Mouse (Mus musculus) liver, adult 2 months (tissue): ENCODE data around the gene Gdpgp1. TPM values are rescaled to one million over a fixed set of nuclear protein-coding genes. Genes with fewer than 3 reads are reported as not detected.

Experiments used
- DNase-seq: peaks from one replicate; pipeline ENCODE4 v3.0.0-alpha.2; 2011; ENCODE audit warnings: low read depth, low spot score; ENCODE audit errors: extremely low read depth
- H3K27ac ChIP-seq: fragments of 200-500 bp; replicated peaks from 2 replicates; pipeline ENCODE4 v1.5.1; 2012; ENCODE audit warnings: low read depth, mild to moderate bottlenecking, control low read depth, inconsistent platforms, low read length; ENCODE audit not compliant: insufficient read depth
- H3K27me3 ChIP-seq: fragments of 200-500 bp; 2 replicates; pipeline ENCODE4 v1.6.1; 2012; ENCODE audit warnings: mild to moderate bottlenecking, moderate library complexity, low read length, inconsistent platforms; ENCODE audit not compliant: control insufficient read depth, insufficient read depth
- H3K36me3 ChIP-seq: fragments of 200-500 bp; 2 replicates; pipeline ENCODE4 v1.6.1; 2012; ENCODE audit warnings: low read length, inconsistent platforms; ENCODE audit not compliant: control insufficient read depth, insufficient read depth
- H3K4me1 ChIP-seq: fragments of 200-500 bp; 2 replicates; pipeline ENCODE4 v1.6.1; 2011; ENCODE audit warnings: low read length; ENCODE audit not compliant: control insufficient read depth, insufficient read depth
- H3K4me3 ChIP-seq: fragments of 200-500 bp; 2 replicates; pipeline ENCODE4 v1.5.1; 2011; ENCODE audit warnings: low read depth, mild to moderate bottlenecking, control low read depth, low read length, moderate library complexity; ENCODE audit not compliant: insufficient read depth
- H3K79me2 ChIP-seq: fragments of 200-500 bp; 2 replicates; pipeline ENCODE4 v1.6.1; 2012; ENCODE audit warnings: inconsistent platforms, mild to moderate bottlenecking, low read length, moderate library complexity; ENCODE audit not compliant: control insufficient read depth, insufficient read depth
- H3K9ac ChIP-seq: fragments of 200-500 bp; 2 replicates; pipeline ENCODE4 v1.6.1; 2012; ENCODE audit warnings: low read depth, mild to moderate bottlenecking, control low read depth, inconsistent platforms, low read length
- CTCF ChIP-seq: fragments of 200-500 bp; IDR thresholded peaks from 2 replicates; pipeline ENCODE4 v1.5.1; 2011; ENCODE audit warnings: low read depth, low read length, control low read depth
- POLR2A ChIP-seq: fragments of 200-500 bp; IDR thresholded peaks from 2 replicates; pipeline ENCODE4 v1.6.1; 2011; ENCODE audit warnings: low read length, control low read depth; ENCODE audit not compliant: insufficient read depth; ENCODE audit errors: extremely low read depth
- WGBS: fragments of 180-500 bp; shearing (Covaris S2); methylation state at CpG from one replicate; pipeline ENCODE4 v1.1.7; 2018; 5-methylcytosine and 5-hydroxymethylcytosine counted together
- polyA plus RNA-seq: library from polyadenylated mRNA; depleted of rRNA; stranded (reverse); fragments of >200 nt; gene quantifications from 2 replicates; pipeline ENCODE4 v1.2.3, GENCODE M21; 2012; rRNA removed
- total RNA-seq: library from RNA; depleted of rRNA; stranded (reverse); fragments of >200 nt; gene quantifications from 2 replicates; pipeline ENCODE4 v1.2.3, GENCODE M21; 2014; rRNA removed

Gdpgp1 gene
- total and polyA plus RNA-seq, 2 experiments = 1.2 to 2.1 TPM

DNA sequence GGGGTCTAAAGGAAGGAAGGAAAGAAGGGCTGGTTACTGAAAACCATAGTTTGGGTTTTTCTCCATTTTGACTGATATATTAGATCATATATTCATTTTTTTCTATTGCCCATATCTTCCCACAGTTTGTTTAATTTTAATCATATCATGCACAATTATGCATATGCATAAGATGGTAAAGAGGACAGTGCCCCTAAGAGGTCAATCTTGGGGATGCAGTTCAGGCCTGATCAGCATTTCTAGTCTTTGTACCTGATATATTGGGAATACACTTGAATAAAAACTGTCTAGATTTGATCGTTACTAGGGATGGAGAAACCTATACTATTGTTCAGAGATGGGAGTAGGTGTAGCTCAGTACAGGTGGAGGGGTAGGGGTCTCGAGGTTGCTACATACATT, 48.3 kb downstream of the Gdpgp1 start:
- no peak for DNase-seq
- no peaks in the 10 kb centered on the region for H3K27me3 ChIP-seq
- no peak overlapping the region for H3K4me3 ChIP-seq
- 81% methylated on average over 2 of the region's 2 CpGs for WGBS
- no peak overlapping the region for H3K27ac ChIP-seq
- H3K36me3 ChIP-seq = peaks cover 57% of the 10 kb centered on the region
- H3K4me1 ChIP-seq = no peaks in the 10 kb centered on the region
- H3K79me2 ChIP-seq = no peaks in the 10 kb centered on the region
- no peak overlapping the region for H3K9ac ChIP-seq
- TF ChIP-seq POLR2A (no peak), CTCF (no peak)

GRCm38 (mm10) chr7:80281646-80282045, 49.0 kb downstream of the Gdpgp1 start:
- Histone ChIP-seq H3K27ac (no peak overlapping the region), H3K4me3 (no peak overlapping the region), H3K36me3 (peaks cover 54% of the 10 kb centered on the region), H3K4me1 (no peaks in the 10 kb centered on the region), H3K9ac (no peak overlapping the region), H3K27me3 (no peaks in the 10 kb centered on the region), H3K79me2 (no peaks in the 10 kb centered on the region)
- no peak for DNase-seq
- WGBS = 90% methylated on average over 3 of the region's 3 CpGs
- TF ChIP-seq CTCF = no peak
- TF ChIP-seq POLR2A = no peak

GRCm38 (mm10) chr7:80283226-80283918, 50.7 kb downstream of the Gdpgp1 start:
- no peak overlapping the region for H3K27ac ChIP-seq
- H3K9ac ChIP-seq = no peak overlapping the region
- no peaks in the 10 kb centered on the region for H3K27me3 ChIP-seq
- no peak for DNase-seq
- H3K4me3 ChIP-seq = no peak overlapping the region
- peaks cover 51% of the 10 kb centered on the region for H3K36me3 ChIP-seq
- 21% methylated on average over 3 of the region's 3 CpGs for WGBS
- no peaks in the 10 kb centered on the region for H3K79me2 ChIP-seq
- TF ChIP-seq POLR2A (no peak), CTCF (no peak)
- no peaks in the 10 kb centered on the region for H3K4me1 ChIP-seq

DNA sequence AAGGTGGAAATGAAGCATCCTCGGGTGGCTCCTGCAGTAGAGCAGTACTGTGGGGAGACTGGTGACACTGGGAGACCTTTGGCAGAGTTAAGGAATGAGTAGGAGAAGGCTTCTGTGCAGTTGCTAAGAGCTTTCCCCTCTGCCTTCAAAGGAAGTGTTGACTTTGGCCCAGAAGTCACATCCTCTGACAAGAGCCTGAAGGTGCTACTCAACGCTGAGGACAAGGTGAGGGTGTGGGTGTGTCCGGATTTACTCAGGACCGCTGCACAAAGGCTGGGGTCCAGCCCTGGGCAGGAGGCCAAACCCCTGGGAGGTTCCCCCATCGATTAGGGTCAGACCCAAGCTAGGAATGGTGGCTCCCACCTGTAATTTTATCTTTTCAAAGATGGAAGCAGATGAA, 51.7 kb downstream of the Gdpgp1 start:
- H3K9ac ChIP-seq = no peak overlapping the region
- no peak overlapping the region for H3K4me3 ChIP-seq
- TF ChIP-seq CTCF = no peak
- TF ChIP-seq POLR2A = no peak
- no peaks in the 10 kb centered on the region for H3K4me1 ChIP-seq
- WGBS = 92% methylated on average over 5 of the region's 5 CpGs
- H3K27ac ChIP-seq = no peak overlapping the region
- H3K36me3 ChIP-seq = peaks cover 42% of the 10 kb centered on the region
- no peaks in the 10 kb centered on the region for H3K27me3 ChIP-seq
- DNase-seq = no peak
- H3K79me2 ChIP-seq = no peaks in the 10 kb centered on the region

GRCm38 (mm10) chr7:80285725-80286124, 53.1 kb downstream of the Gdpgp1 start:
- no peak overlapping the region for H3K27ac ChIP-seq
- 95% methylated on average over 6 of the region's 6 CpGs for WGBS
- no peaks in the 10 kb centered on the region for H3K79me2 ChIP-seq
- peaks cover 36% of the 10 kb centered on the region for H3K36me3 ChIP-seq
- no peak for TF ChIP-seq POLR2A
- no peak for TF ChIP-seq CTCF
- H3K9ac ChIP-seq = no peak overlapping the region
- H3K4me3 ChIP-seq = no peak overlapping the region
- H3K4me1 ChIP-seq = no peaks in the 10 kb centered on the region
- no peak for DNase-seq
- no peaks in the 10 kb centered on the region for H3K27me3 ChIP-seq

- 92% methylated on average over 10 of the region's 10 CpGs for WGBS
- peaks cover 33% of the 10 kb centered on the region for H3K36me3 ChIP-seq
- no peak overlapping the region for H3K27ac ChIP-seq
- TF ChIP-seq CTCF (no peak), POLR2A (no peak)
- no peak overlapping the region for H3K9ac ChIP-seq
- no peak overlapping the region for H3K4me3 ChIP-seq
- no peaks in the 10 kb centered on the region for H3K4me1 ChIP-seq
- H3K79me2 ChIP-seq = no peaks in the 10 kb centered on the region
- no peaks in the 10 kb centered on the region for H3K27me3 ChIP-seq
- no peak for DNase-seq
Measured at GRCm38 (mm10) chr7:80287736-80288135, 55.1 kb downstream of the Gdpgp1 start.

Other genes starting within 250 kb of the Gdpgp1 start
- gene Zfp710, start 208.1 kb upstream of the Gdpgp1 start, total RNA-seq = 5.4 and 5.6 TPM in 2 replicates
- 9.7 and 12.7 TPM in 2 replicates for gene Zfp710, start 208.1 kb upstream of the Gdpgp1 start, polyA plus RNA-seq
- 177 and 195 TPM in 2 replicates for gene Idh2, start 117.5 kb upstream of the Gdpgp1 start, total RNA-seq
- 163 and 164 TPM in 2 replicates for gene Idh2, start 117.5 kb upstream of the Gdpgp1 start, polyA plus RNA-seq
- 3.7 and 5.4 TPM in 2 replicates for gene Sema4b, start 46.0 kb upstream of the Gdpgp1 start, total RNA-seq
- gene Sema4b, start 46.0 kb upstream of the Gdpgp1 start, polyA plus RNA-seq = 4.0 and 4.4 TPM in 2 replicates
- gene Cib1, start 52 bp upstream of the Gdpgp1 start, total RNA-seq = 51.7 and 62.5 TPM in 2 replicates
- 108 and 114 TPM in 2 replicates for gene Cib1, start 52 bp upstream of the Gdpgp1 start, polyA plus RNA-seq
- 0.40 and 0.46 TPM in 2 replicates for gene Ttll13, start 13.5 kb downstream of the Gdpgp1 start, total RNA-seq
- gene Ttll13, start 13.5 kb downstream of the Gdpgp1 start, polyA plus RNA-seq = 0.57 and 0.95 TPM in 2 replicates
- gene Ngrn, start 28.4 kb downstream of the Gdpgp1 start, total RNA-seq = 25.2 and 29.7 TPM in 2 replicates
- gene Ngrn, start 28.4 kb downstream of the Gdpgp1 start, polyA plus RNA-seq = 15.5 and 16.8 TPM in 2 replicates
- gene Vps33b, start 36.8 kb downstream of the Gdpgp1 start, total RNA-seq = 5.7 and 9.1 TPM in 2 replicates
- 4.8 and 6.1 TPM in 2 replicates for gene Vps33b, start 36.8 kb downstream of the Gdpgp1 start, polyA plus RNA-seq
- 0.74 and 1.5 TPM in 2 replicates for gene Prc1, start 61.6 kb downstream of the Gdpgp1 start, total RNA-seq
- gene Prc1, start 61.6 kb downstream of the Gdpgp1 start, polyA plus RNA-seq = 0.21 and 0.32 TPM in 2 replicates
- 1.2 and 1.5 TPM in 2 replicates for gene Rccd1, start 91.6 kb downstream of the Gdpgp1 start, total RNA-seq
- gene Rccd1, start 91.6 kb downstream of the Gdpgp1 start, polyA plus RNA-seq = 2.9 and 3.8 TPM in 2 replicates
- 8.6 and 8.9 TPM in 2 replicates for gene Unc45a, start 108.1 kb downstream of the Gdpgp1 start, total RNA-seq
- 19.1 and 21.5 TPM in 2 replicates for gene Unc45a, start 108.1 kb downstream of the Gdpgp1 start, polyA plus RNA-seq
- gene Hddc3, start 110.2 kb downstream of the Gdpgp1 start, total RNA-seq = 6.9 and 8.7 TPM in 2 replicates
- 28.3 and 58.2 TPM in 2 replicates for gene Hddc3, start 110.2 kb downstream of the Gdpgp1 start, polyA plus RNA-seq
- gene Man2a2, start 138.5 kb downstream of the Gdpgp1 start, total RNA-seq = 9.3 and 13.2 TPM in 2 replicates
- gene Man2a2, start 138.5 kb downstream of the Gdpgp1 start, polyA plus RNA-seq = 26.5 and 45.6 TPM in 2 replicates
- 4.6 and 9.9 TPM in 2 replicates for gene Fes, start 155.1 kb downstream of the Gdpgp1 start, total RNA-seq
- gene Fes, start 155.1 kb downstream of the Gdpgp1 start, polyA plus RNA-seq = 5.8 and 9.6 TPM in 2 replicates
- 26.5 and 42.6 TPM in 2 replicates for gene Furin, start 172.6 kb downstream of the Gdpgp1 start, total RNA-seq
- gene Furin, start 172.6 kb downstream of the Gdpgp1 start, polyA plus RNA-seq = 152 and 163 TPM in 2 replicates